Mouse (Mus musculus) thymus, postnatal 4 days (tissue): ENCODE results near the gene Rassf7.
A peak's percentile ranks its signal among the peaks of the same experiment; 100 is the strongest.

Experiments
- DNase-seq: peaks from one replicate; pipeline ENCODE4 v3.0.0; 2021

Rassf7 gene

DNA sequence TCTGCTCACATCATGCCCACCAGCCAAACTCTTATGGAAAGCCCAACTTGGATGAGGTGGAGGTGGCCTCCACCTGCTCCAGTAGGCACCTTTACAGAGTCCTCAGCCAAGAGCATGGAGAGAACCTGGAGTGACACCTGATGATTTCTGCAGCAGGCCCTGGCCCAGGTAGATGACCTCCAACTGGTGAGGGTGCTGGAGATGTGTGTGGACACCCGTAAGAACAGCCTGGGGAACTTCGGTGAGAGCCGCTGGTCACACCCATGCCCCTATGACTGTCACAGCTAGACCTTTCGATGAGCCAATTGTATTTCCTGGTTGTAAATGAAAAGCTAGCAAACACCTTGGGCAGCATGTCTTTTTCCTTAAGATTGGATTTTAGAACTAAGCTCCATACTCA, 17.5 kb upstream of the Rassf7 start:
- DNase-seq: no peak

DNA sequence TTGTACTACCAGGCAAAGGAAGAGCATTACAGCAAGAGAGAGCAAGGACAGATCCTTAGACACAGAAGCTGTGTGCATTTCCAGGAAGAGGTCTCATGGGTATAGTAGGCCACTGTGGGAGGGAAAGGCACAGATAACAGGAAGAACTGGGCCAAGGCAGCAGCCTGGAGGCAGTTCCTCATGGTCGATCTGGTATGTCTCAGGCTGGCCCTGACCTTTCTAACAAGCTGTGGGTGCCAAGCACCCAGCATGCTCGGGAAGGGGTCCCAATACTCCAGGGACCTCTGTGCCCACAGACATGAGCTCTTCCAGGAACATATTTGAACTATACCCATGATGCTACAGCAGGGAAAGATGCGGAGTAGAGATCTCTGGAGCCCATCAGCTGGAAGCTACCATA, 11.1 kb upstream of the Rassf7 start:
- DNase-seq: no peak

DNA sequence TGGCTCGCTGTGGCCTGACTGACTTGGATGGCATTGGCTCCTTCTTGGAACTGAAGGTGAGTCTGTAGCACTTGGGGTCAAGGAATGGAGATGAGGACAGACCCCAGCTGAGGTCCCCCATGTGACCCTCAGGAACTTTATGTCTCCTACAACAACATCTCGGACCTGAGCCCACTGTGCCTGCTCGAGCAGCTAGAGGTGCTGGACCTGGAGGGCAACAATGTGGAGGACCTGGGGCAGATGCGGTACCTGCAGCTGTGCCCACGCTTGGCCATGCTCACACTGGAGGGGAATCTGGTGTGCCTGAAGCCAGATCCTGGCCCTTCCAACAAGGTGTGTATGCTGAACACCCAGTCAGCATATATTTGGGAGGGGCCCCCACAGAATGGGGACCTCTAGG, 10.2 kb upstream of the Rassf7 start:
- no peak for DNase-seq

DNA sequence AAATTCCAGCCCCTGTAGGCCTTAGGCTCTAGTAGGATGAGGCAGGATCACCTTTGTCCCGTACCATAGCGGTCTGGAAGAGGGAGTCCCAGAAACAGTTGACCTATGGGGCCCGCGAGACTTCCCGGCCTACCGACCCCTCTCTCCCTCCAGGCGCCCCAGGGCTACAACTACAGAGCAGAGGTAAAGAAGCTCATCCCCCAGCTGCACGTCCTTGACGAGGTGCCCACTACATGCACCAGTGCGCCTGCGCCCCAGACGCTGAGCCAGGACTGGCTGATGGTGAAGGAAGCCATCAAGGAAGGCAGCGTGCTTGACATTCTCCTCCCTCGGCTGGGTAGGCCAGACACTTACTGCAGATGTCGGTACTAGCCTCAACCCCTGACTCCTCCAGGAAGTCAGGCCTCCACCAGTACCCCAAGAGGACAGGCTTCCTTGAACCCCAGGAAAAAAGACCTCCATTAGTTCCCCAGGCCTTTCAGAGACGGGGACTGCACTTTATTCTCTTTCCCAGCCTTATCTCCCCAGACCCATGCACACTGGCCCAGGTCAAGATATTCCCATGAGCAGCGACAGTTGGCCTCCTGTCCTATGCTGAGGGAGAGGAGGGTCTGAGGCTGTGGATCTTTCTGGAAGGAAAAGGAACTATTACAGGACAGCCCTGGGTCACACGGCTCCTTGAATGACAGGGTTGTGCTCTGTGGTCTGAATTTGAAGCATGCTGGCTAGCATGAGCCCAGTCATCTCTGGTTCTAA, 9.3 kb upstream of the Rassf7 start:
- DNase-seq: no peak

DNA sequence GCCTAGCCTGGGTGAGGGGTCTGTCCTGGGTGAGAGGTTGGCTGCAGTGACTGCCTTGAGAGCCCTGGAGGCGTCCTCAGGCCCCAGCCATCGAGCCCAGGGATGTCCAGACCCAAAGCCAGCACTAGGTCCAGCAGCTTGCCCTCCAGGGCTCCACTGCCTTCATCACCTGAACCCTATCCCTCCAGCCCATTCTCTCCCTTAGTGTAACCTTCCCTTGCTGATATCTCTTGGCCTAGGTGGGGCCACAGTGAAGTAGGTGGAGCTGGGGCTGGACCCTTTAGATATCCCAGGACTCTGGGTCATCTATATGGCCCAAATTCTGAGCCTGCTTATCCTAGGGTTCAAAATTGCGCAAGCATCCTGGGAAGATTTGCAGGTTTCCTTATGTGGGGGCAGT, 6.1 kb upstream of the Rassf7 start:
- DNase-seq: no peak

DNA sequence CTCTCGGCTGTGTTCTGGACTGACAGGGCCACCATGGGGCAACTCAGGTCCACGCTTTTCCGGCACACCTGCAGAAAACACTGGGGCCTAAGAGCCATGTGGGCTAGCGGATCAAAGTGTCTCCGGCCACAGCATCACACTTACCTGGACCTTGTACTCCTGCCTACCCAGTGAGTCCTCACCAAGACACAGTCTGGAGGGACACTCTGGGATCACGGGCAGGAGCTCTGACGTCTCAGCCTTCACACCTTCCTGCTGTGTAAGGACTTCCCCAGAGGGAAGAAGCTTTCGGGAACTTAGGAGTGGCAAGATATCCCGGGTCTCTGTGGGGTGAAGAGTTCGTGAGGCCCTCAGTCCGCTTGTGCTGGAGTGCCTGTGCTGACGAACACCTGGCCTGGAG, 5.5 kb upstream of the Rassf7 start:
- DNase-seq: no peak

DNA sequence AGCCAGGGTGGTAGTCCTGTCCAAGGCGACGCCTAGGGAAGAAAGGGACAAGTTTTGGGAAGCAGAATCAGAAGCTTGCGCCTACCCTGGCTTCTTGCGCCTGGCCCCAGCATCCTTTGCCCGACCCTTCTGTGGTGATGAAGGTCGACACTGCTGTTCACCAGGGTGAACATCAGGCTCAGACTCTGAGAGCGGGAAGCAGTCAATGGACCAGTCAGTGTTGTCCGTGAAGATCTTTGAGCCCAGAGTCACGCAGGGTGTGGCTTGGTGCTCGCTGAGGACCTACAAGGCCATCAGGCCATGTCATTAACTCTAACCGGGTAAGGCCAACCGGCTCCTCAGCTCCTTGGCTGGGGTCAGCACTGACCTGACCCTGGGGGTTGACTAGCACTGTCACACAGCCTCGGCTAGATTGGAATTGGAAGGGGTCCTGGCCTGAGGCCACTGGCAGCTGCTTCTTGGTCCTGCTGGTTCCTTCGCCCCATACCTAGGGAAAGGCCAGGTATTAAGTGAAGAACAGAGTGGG, 5.0 kb upstream of the Rassf7 start:
- DNase-seq: no peak

DNA sequence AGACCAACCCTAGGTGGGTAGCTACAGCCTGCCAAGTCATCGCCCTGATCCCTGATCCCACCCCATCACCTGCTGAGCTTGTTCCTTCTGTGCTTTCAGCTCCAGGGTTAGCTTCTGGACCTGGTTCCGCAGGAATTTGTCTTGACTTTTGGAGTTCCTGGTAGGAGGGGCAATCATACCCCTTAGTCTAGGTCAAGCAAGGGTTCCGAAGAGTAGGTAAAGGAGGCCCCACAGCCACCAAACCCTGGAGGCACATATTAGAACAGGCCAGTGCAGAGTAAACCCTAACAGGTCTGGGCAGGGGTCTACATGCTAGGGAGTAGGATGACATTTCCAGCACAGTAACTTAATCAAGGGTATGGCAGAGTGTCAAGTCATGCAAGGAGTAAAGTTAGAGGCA, 2.5 kb upstream of the Rassf7 start:
- DNase-seq: no peak

DNA sequence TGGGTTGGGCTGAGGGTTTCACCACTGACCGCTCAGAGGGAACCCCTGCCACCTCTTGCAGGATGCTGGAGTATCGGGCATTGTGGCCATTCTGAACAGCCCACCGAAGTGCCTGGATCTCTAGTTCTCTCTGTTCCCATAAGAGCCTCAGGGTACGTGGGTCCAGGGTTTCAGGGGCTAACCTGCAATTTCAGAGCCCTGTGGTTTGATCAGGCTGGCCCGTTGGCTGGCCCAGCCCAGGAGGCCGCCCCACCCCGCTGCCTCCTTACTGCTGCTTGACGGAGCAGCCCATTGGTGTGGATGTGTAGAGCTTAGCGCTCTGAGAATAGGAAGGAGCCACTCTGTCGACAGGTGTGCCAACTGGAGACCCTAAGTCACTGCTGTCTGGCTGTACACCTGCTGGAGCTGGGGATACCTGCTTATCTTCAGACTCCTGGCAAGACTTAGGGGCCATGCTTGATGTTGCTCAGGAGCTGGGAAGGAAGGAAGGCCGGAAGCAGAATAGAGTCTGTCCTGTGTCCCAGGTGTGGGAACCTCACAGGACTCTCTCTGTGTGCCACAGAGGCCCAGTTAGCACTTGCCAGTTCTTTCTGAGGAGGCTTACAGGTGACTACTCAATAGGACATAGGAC, 1.9 kb upstream of the Rassf7 start, which contains the start of gene Lmntd2:
Gene Lmntd2 (minus strand): TSS at position 476 of the 631 bp plus-strand sequence.
- no peak for DNase-seq

DNA sequence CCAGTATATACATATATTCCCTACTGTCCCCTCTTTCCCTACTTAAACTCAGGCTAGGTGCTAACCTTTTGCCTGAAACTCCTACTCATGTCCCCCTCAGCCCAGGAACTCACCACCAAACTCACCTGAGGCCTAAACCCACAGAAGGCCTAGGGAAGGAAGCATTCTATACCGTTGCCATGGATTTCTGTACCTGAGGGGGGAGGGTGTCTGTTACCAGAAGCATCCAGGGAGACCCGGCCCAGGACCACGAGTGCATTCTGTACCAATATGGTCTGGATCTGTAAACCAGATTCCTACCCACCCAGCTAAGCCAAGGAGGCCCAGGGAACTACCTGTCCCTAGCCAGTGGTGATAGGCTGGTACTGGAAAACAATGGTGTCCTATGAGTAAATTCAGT, 1.4 kb upstream of the Rassf7 start:
- no peak for DNase-seq

DNA sequence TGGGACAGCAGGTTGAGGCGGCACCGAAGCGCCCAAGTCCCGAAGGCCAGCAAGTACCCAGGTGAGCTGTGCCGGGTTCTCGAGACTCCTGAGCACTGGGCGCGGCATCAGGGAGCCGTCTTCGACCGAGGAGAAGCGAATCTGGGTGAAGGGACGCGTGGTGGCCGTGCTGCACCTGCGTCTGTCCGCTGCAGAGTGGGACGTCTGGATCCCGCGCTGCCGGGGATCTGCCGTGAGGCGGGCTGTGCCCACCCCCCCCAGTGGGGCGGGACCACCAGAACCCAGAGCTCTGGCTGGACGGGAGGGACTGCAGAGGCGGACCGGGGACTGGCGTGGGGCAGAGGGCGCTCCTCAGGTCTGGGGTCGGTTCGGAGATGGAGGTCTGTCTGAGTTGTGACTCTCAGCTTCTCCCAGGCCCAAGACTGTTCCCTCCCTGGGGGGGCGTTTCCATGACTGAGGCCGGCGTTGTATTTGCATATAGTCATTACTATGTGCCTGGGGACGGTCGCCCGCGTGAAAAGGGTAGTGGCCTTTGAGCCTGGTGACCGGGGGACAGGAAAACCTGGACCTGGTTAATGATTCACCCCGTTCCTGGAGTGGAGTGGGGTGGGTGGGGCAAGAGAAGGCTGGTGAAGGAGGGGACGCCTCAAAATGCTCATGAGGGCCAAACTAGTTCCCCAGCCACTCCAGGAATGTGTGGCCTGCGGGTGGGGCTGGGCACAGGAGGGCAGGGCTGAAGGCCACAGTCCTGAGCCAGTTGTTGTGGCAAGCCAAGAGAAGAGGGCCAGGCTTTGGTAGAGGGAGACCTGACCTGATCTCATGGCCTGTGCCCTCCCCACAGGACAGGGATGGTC, 447 bp downstream of the Rassf7 start:
- DNase-seq: no peak

DNA sequence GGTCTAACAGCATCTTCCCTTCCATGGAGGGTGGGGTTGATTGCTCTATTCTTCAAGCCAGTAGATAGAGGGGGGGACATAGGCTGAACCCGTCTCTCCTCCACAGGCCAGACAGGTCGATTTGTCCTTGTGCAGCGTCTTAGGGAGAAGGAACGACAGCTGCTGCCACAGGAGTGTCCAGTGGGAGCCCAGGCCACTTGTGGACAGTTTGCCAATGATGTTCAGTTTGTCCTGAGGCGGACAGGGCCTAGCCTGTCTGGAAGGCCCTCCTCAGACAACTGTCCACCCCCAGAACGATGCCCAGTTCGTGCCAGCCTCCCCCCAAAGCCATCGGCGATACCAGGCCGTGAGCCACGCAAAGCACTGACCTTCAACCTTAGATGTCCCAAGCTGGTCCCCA, 1.2 kb downstream of the Rassf7 start:
- no peak for DNase-seq

DNA sequence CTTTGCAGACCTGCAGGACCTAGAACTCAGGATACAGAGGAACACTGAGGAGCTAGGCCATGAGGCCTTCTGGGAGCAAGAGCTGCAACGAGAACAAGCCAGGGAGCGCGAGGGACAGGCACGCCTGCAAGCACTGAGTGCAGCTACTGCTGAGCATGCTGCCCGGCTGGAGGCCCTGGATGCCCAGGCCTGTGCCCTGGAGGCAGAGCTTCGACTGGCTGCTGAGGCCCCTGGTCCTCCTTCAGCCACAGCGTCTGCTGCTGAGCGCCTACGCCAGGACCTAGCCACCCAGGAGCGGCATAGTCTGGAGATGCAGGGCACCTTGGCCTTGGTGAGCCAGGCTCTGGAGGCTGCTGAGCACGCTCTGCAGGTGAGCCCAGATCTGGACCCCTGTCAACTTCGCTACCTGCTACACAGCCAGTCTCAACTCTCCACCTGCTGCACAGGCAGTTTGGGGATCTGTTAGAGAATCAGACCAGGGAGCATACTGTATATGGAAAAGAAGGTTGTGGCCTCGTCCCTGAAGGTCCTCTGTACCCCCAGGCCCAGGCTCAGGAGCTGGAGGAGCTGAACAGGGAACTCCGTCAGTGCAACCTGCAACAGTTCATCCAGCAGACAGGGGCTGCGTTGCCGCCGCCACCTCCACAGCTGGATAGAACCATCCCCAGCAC, 1.8 kb downstream of the Rassf7 start:
- DNase-seq: no peak

DNA sequence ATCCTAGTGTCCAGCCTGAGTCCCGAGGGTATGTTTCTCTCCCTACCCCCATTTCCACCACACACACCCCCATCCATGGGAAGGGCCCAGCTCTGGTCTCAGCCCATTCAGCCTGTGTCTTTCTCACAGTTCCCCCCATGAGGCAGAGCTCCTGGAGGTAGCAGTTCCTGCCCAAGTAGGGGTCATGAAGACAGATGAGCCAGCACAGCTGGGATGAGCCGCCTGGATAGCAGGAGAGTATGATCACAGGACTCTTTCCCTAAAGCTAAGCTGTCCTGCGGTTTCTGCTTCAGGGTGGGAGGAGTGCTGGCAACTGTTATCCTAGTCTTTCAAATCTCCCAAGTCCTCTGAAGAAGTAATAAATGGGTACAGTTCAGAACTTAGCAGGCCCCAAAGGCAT, 2.5 kb downstream of the Rassf7 start:
- DNase-seq: no peak

DNA sequence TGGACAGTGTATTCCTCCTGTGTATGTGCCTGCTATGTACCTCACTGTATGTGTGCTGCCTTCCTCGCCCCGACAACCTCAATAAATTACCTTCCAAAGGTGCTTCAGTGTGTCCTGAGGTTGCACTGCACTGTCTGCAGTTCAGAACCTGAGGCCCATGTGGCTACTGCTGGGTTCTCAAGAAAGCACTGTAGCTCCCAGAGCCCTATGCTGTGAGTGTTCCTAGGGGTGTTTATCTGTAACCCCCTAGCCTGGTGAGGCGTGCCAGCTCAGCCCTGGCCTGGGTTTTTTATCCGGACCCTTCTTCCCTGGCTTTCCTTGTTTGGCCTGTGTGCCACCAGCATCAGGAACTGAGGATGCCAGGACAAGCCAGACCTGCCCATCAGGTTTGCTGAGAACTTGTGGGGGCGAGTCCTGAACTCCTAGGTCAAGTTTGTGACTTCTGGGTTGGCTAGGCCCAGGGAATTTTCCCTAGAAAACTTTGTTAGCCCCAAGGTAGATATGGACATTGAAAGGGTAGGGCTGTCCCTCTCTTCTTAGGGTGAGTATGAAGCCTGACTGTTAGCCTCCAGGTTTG, 3.0 kb downstream of the Rassf7 start:
- DNase-seq: no peak

DNA sequence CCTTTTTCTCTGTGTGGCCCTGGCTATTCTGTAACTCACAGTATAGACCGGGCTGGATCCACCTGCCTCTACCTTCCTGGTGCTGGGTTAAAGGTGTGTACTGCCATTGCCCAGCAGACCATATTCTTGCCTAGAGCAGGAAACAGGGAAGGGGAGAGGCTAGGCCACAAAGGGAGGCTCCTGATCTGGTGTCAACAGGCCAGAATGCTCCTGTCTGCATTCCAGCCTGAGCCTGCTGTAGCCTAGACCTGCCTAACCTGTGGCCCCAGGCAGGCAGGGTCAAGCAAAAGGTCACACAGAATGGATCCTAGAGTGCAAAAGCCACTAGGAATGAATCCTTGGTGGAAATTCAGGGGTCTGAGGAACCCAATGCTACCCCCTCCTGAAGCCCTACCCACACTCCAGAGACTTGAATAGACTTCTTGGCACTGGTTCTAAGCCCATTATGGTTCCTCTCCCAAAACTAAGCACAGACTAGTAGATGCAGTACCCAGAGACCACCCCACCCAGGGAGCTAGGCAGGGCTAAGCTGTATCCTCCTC, 4.0 kb downstream of the Rassf7 start:
- no peak for DNase-seq

DNA sequence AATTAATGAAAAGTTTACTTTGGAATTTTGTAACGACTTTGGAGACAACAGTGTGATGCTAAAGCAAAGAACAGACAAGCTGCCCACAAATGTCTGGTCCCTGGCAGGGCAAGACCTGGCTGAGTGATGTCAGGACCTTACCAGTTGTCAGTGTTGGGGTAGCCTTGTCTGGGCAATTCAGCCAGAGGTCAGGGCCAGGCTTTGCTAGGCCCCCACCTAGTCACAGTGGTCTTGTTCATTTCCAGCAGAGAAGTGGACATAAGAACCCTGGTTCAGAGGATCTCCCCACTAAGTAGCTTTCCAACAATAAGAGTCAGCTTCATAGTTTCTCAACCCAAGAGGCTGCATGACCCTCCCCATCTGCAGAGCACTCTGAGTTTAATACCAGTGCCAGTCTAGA, 4.7 kb downstream of the Rassf7 start:
- DNase-seq: no peak

DNA sequence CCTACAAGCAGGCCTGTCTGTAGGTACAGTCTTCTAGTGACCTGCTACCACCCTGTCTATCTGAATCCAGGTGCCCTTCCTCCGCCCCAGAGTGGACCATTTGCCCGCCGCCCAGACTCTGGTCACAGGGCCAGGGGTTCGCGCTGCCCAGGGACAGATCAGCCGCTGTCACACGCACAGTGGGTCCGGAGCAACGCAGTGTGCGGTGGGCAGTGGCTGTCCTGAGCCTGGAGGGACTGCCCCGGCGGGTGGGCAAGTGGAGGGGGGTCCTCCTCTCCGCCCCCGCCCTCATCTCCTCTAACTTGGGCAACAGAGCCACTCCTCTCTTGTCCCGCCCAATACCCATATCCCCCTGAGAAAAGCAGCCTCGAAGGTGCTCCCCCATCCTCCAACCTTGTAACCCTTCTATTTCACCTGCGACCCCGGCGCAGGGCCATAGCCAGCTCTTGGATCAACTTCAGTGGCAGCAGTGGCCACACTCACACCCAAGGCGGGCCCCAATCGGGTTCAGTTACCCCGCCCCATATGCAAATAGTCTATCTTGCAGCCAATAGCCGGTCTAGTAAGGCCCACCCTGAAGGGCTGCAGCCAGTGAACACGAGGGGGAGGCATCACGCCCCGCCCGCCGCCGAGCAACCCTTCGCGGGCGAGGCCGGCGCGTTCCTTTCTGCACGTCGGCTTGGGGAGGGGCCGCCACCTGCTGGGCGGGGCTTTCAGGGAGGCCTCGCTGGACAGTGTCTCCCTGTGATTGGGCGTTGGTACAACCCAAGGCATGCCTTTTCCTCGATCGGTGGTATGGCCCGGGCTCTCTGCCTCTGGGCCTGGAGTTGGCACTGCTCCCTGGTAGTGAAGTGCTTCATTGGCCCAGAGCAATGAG, 5.8 kb downstream of the Rassf7 start:
- peak; percentile 95 for DNase-seq

DNA sequence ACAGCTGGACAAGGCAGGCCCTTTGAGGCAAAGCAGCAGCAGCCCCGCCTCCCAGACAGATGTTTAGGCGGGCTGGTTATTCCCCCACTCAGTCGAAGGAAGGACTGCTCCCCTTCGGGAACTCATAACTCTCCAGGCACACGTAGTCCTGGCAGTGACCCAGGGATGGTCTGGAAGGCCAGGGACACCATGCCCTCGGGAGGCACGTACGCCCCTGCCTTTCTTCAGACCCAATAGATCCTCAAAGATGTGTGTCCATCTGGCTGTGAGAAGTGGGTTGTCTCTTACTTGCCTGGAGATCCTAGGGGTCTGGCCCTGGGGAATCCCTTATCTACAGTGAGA, 6.4 kb downstream of the Rassf7 start:
- no peak for DNase-seq

DNA sequence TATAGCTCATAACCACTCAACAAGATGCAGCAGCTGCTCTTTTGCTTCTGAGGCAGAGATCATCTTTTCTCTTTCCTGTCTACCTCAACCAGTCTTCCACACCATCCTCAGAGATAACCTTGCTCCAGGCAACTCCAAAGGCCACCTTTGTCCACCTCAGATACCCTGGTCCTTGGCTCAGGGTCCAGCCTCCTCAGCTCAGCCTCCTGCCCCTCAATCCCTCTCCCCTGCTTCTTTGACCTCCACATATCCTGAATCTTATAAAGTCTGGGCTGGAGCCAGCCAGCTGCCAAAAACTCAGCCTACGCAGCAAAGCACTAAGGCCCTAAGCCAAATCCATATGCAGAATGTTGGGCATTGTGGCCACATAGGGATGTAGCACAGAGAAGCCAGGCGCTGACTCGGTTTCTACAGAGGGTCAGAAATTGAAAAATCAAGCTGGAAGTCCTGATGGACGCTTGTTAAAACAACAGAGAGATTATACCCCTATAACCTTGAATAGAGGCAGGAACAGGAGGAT, 7.1 kb downstream of the Rassf7 start:
- no peak for DNase-seq

DNA sequence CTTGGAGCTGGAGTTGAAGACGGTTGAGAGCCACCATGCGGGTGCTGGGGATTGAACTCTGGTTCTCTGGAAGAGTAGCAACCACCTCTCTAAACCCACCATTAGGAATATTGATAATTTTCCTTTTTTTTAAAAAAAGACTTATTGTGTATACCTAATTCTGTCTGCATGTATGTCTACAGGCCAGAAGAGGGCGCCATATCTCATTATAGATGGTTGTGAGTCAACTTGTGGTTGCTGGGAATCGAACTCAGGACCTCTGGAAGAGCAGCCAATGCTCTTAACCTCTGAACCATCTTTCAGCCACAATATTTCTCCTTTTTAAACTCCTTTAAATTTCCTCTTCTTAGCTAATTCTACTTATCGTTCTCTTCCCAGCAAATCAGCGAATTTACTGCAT, 10.9 kb downstream of the Rassf7 start:
- no peak for DNase-seq
